Mouse (Mus musculus): ENCODE results near the gene Rhof. TPM values are rescaled to one million over a fixed set of nuclear protein-coding genes. Genes with fewer than 3 reads are reported as not detected.

Gene Rhof
- polyA plus RNA-seq, 1 experiment from 2014 or later: 29.7 TPM

DNA sequence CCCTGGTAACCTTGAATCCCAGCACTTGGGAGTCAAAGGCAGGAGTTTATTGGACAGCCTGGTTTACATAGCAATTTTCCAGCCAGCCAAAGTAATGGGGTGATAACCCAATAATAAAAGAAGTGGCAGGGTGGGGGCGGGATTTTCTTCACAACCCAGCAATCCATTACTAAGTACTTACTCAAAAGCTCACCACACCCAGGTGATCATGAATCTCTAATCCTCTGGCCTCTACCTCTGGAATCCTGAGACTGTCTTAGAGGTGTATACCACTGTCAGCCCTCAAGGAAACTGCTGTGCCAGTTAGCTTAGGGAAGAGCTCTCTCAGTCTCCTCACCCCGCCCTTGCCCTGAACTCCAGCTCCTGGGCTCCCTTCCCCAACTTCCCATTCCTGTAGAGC, 46.0 kb downstream of the Rhof start:
- H3K36me3 ChIP-seq (ENCODE audit: control insufficient read depth, insufficient read depth, low read length): peaks cover 3% of the 10 kb centered on the region; the same call in 1 of the 2 replicates
- no peak overlapping the region for H3K9ac ChIP-seq (ENCODE audit: low read depth, low read length)
- H3K27ac ChIP-seq (ENCODE audit: low read depth, low read length): no peak overlapping the region
- H3K4me3 ChIP-seq (ENCODE audit: low read length): no peak overlapping the region
- H3K4me1 ChIP-seq (ENCODE audit: control insufficient read depth, insufficient read depth, low read depth, low read length): no peaks in the 10 kb centered on the region
- no peak for ATAC-seq
- 87% methylated on average over 2 of the region's 2 CpGs for WGBS
- H3K9me3 ChIP-seq (ENCODE audit: control insufficient read depth, low read length): no peaks in the 10 kb centered on the region
- no peak overlapping the region for H3K4me2 ChIP-seq (ENCODE audit: low read length)
- no peaks in the 10 kb centered on the region for H3K27me3 ChIP-seq (replicated peaks; ENCODE audit: control insufficient read depth, insufficient read depth, low read length)

- Histone ChIP-seq H3K4me2 (ENCODE audit: low read length) (no peak overlapping the region), H3K27me3 (replicated peaks; ENCODE audit: control insufficient read depth, insufficient read depth, low read length) (no peaks in the 10 kb centered on the region), H3K4me3 (ENCODE audit: low read length) (no peak overlapping the region), H3K36me3 (ENCODE audit: control insufficient read depth, insufficient read depth, low read length) (no peaks in the 10 kb centered on the region), H3K4me1 (ENCODE audit: control insufficient read depth, insufficient read depth, low read depth, low read length) (no peaks in the 10 kb centered on the region), H3K9me3 (ENCODE audit: control insufficient read depth, low read length) (peaks cover 2% of the 10 kb centered on the region; the same call in 1 of the 2 replicates), H3K9ac (ENCODE audit: low read depth, low read length) (no peak overlapping the region), H3K27ac (ENCODE audit: low read depth, low read length) (no peak overlapping the region)
- 71% methylated on average over 13 of the region's 13 CpGs for WGBS
- ATAC-seq: no peak
Observed at GRCm38 (mm10) chr5:123083340-123084050, 49.0 kb downstream of the Rhof start.

DNA sequence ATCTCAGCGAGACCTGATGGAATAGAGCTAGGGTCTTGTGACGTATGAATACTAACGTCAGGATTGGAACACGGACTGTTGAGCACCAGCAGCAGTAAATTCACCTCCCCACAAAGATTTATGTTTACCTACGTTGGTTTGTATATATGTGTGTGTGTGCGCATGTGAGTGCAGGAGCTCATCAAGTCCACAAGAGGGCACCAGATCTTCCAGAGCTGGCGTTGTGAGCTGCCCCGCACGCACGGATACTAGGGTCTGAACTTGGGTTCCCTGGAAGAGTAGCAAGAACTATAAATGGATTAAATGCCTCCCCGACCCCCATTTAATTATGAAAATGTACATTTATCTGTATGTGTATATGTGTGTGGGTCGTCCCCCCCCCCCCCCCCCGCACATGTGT, 52.0 kb downstream of the Rhof start:
- H3K4me2 ChIP-seq (ENCODE audit: low read length): no peak overlapping the region
- no peak overlapping the region for H3K9ac ChIP-seq (ENCODE audit: low read depth, low read length)
- ATAC-seq: no peak
- H3K36me3 ChIP-seq (ENCODE audit: control insufficient read depth, insufficient read depth, low read length): no peaks in the 10 kb centered on the region
- no peaks in the 10 kb centered on the region for H3K27me3 ChIP-seq (replicated peaks; ENCODE audit: control insufficient read depth, insufficient read depth, low read length)
- WGBS: 98% methylated on average over 13 of the region's 13 CpGs
- H3K4me3 ChIP-seq (ENCODE audit: low read length): no peak overlapping the region
- H3K9me3 ChIP-seq (ENCODE audit: control insufficient read depth, low read length): peaks cover 2% of the 10 kb centered on the region; the same call in 1 of the 2 replicates
- no peak overlapping the region for H3K27ac ChIP-seq (ENCODE audit: low read depth, low read length)
- peaks cover 13% of the 10 kb centered on the region for H3K4me1 ChIP-seq (ENCODE audit: control insufficient read depth, insufficient read depth, low read depth, low read length)

DNA sequence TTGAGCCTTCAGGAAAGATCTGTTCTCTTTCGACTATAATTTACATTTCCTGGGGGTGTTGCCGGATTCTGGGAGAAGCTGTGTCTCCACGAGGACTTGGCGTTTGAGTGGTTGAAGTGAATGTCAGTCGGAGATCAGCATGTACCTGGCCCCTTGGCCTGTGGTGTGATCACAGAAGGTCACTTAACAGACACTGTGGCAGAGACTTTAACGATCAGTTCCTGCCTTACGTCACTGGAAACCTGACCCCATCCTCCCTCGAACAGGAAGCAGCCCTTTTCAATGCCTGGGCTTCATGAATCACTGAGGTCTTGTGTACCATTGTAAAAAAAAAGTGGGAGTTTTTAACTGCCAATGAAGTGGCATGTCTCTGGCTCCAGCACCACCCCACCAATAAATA, 52.5 kb downstream of the Rhof start:
- Histone ChIP-seq H3K27me3 (replicated peaks; ENCODE audit: control insufficient read depth, insufficient read depth, low read length) (no peaks in the 10 kb centered on the region), H3K4me1 (ENCODE audit: control insufficient read depth, insufficient read depth, low read depth, low read length) (peaks cover 16% of the 10 kb centered on the region), H3K4me2 (ENCODE audit: low read length) (no peak overlapping the region), H3K4me3 (ENCODE audit: low read length) (no peak overlapping the region), H3K36me3 (ENCODE audit: control insufficient read depth, insufficient read depth, low read length) (no peaks in the 10 kb centered on the region), H3K9me3 (ENCODE audit: control insufficient read depth, low read length) (peaks cover 2% of the 10 kb centered on the region; the same call in 1 of the 2 replicates), H3K9ac (ENCODE audit: low read depth, low read length) (no peak overlapping the region), H3K27ac (ENCODE audit: low read depth, low read length) (no peak overlapping the region)
- WGBS: 85% methylated on average over 8 of the region's 8 CpGs
- ATAC-seq: no peak

GRCm38 (mm10) chr5:123079568-123079967, 52.9 kb downstream of the Rhof start:
- 86% methylated on average over 1 of the region's 1 CpGs for WGBS
- no peaks in the 10 kb centered on the region for H3K27me3 ChIP-seq (replicated peaks; ENCODE audit: control insufficient read depth, insufficient read depth, low read length)

DNA sequence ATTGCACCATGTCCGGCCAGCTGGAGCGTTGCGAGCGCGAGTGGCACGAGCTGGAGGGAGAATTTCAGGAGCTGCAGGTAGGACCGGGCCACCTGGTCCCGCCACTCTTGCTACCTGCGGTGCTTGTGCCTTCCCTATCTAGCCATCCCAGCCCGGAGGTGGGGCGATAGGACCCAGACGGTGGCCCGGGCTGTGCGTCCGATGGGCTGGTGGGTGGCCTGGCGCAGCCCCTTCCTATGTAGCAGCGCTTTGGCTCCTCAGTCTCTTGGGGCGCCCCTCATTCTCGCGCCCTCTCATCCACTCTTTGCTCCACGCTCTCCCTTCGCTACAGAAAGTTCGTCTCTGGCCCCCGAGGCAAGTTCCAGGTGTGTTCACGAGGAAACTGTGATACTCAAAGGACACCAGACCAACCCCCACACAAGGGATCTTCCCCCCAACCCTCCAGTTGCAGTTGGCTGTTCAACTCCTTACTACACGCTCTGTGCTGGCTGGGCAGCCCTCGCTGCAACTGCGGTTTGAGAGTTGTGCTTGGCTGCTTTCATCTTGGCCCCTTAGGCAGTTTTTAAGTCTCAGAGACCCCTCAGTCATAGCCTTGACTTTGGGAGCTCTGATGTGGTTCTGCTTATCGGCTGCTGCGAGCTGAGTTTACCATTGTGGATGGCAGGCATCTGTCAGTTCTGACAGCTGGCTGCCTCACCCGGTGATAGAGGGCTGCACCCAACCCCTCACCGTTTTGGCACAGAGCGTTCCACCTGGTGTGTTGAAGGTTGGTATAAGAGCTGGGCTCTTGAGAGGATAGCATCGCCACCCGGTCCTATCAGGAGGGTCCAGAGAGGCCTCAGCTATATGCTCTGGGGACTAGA, 55.8 kb downstream of the Rhof start:
- Histone ChIP-seq H3K27me3 (replicated peaks; ENCODE audit: control insufficient read depth, insufficient read depth, low read length) (no peaks in the 10 kb centered on the region), H3K9me3 (ENCODE audit: control insufficient read depth, low read length) (peaks cover 2% of the 10 kb centered on the region; the same call in 1 of the 2 replicates), H3K4me3 (ENCODE audit: low read length) (peak overlapping the region; percentile 75), H3K4me2 (ENCODE audit: low read length) (peak overlapping the region; percentile 95), H3K36me3 (ENCODE audit: control insufficient read depth, insufficient read depth, low read length) (no peaks in the 10 kb centered on the region), H3K27ac (ENCODE audit: low read depth, low read length) (peak overlapping the region; percentile 79), H3K9ac (ENCODE audit: low read depth, low read length) (peak overlapping the region; percentile 81), H3K4me1 (ENCODE audit: control insufficient read depth, insufficient read depth, low read depth, low read length) (peaks cover 16% of the 10 kb centered on the region)
- WGBS: 4% methylated on average over 35 of the region's 35 CpGs
- peak; percentile 92 for ATAC-seq

More at GRCm38 (mm10) chr5:123079568-123079967, 52.9 kb downstream of the Rhof start:
- ATAC-seq: no peak
- Histone ChIP-seq H3K9me3 (ENCODE audit: control insufficient read depth, low read length) (peaks cover 2% of the 10 kb centered on the region; the same call in 1 of the 2 replicates), H3K4me2 (ENCODE audit: low read length) (no peak overlapping the region), H3K4me3 (ENCODE audit: low read length) (no peak overlapping the region), H3K9ac (ENCODE audit: low read depth, low read length) (no peak overlapping the region), H3K36me3 (ENCODE audit: control insufficient read depth, insufficient read depth, low read length) (no peaks in the 10 kb centered on the region), H3K4me1 (ENCODE audit: control insufficient read depth, insufficient read depth, low read depth, low read length) (peaks cover 16% of the 10 kb centered on the region), H3K27ac (ENCODE audit: low read depth, low read length) (no peak overlapping the region)

DNA sequence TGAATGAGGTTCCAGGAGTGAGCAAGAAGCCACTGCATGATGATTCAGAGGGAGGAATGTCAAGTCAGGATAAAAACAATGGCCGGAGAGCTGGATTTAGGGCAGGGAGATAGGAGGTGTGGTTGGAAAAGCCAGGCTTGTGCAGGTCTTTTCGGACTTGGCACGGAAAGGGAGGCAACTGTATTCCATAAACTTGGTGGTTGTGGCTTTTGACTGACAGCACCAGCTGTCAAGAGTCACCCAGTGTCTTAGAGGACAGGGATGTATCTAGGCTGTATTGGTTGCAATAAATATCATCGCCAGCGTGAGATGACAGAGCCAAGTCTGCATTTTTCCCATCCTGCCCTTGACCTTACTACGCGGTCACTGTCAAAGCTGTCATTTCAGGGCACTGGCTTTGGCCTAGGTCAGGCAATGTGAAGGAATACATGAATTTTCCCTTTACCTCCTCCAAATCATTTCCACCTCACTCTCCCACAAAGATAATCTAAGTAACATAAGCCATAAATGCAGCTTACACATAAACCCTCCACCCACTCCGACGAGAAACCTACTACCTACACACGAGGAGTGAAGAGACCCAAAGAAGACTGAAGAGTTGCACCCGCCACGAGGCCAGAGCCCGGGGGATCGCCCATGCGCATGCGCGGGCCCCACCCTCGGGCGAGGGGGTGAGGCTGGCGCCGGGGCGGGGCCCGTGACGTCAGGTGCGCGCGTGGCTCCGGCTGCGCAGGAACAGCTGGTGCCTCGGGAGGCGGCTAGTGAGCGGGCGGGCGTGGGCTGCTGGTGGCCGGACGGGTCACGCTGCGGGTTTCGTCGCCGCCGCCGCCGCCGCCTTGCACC, 56.7 kb downstream of the Rhof start:
- H3K4me2 ChIP-seq (ENCODE audit: low read length): peak overlapping the region; percentile 95
- ATAC-seq: peak; percentile 95
- peak overlapping the region; percentile 75 for H3K4me3 ChIP-seq (ENCODE audit: low read length)
- H3K27me3 ChIP-seq (replicated peaks; ENCODE audit: control insufficient read depth, insufficient read depth, low read length): no peaks in the 10 kb centered on the region
- peak overlapping the region; percentile 79 for H3K27ac ChIP-seq (ENCODE audit: low read depth, low read length)
- no peaks in the 10 kb centered on the region for H3K36me3 ChIP-seq (ENCODE audit: control insufficient read depth, insufficient read depth, low read length)
- WGBS: 7% methylated on average over 44 of the region's 45 CpGs
- H3K4me1 ChIP-seq (ENCODE audit: control insufficient read depth, insufficient read depth, low read depth, low read length): peaks cover 16% of the 10 kb centered on the region
- peak overlapping the region; percentile 81 for H3K9ac ChIP-seq (ENCODE audit: low read depth, low read length)
- peaks cover 2% of the 10 kb centered on the region for H3K9me3 ChIP-seq (ENCODE audit: control insufficient read depth, low read length)

GRCm38 (mm10) chr5:123068714-123069113, 63.8 kb downstream of the Rhof start:
- no peaks in the 10 kb centered on the region for H3K36me3 ChIP-seq (ENCODE audit: control insufficient read depth, insufficient read depth, low read length)
- H3K27ac ChIP-seq (ENCODE audit: low read depth, low read length): no peak overlapping the region
- no peaks in the 10 kb centered on the region; the same call in 1 of the 2 replicates for H3K9me3 ChIP-seq (ENCODE audit: control insufficient read depth, low read length)
- WGBS: 85% methylated on average over 2 of the region's 2 CpGs
- H3K9ac ChIP-seq (ENCODE audit: low read depth, low read length): no peak overlapping the region
- no peaks in the 10 kb centered on the region for H3K27me3 ChIP-seq (replicated peaks; ENCODE audit: control insufficient read depth, insufficient read depth, low read length)
- H3K4me2 ChIP-seq (ENCODE audit: low read length): no peak overlapping the region
- no peak for ATAC-seq
- H3K4me1 ChIP-seq (ENCODE audit: control insufficient read depth, insufficient read depth, low read depth, low read length): no peaks in the 10 kb centered on the region
- H3K4me3 ChIP-seq (ENCODE audit: low read length): no peak overlapping the region
